Mouse (Mus musculus): Measurements from ENCODE around the gene Cad.

DNA sequence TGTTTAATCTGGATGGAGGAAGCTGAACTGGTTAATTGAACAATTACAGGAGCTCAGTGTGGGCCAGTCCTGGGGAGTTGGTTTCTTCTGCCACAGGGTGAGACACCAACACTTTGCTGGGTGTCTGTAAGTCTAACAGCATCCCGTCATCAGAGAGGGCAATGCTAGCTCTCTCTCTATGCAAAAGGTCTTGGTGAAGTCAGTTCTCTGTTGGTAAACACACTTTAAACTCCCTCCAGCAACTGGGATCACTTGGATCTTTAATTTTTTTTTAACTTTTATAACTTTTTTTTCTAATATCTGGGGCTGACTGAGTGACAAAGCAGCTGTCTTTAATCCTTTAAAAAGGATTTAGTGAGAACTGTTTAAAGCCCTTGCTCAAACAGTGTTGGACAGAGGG, 31.9 kb upstream of the Cad start:
- TF ChIP-seq CTCF (conservative IDR thresholded peaks at IDR 0.05 in 1 of 2, IDR thresholded peaks at IDR 0.05 in 1 of 2; ENCODE audit: low read depth in 2 of 2, low read length in 2 of 2) = no peak
- no peak for TF ChIP-seq EP300 (IDR thresholded peaks at IDR 0.05; ENCODE audit: low read length)
- no peak for TF ChIP-seq BHLHE40 (IDR thresholded peaks at IDR 0.05; ENCODE audit: low read depth, low read length)
- TF ChIP-seq ZC3H11A (IDR thresholded peaks at IDR 0.05; ENCODE audit: low read depth, low read length) = no peak
- no peak for TF ChIP-seq KAT2A (IDR thresholded peaks at IDR 0.05; ENCODE audit: insufficient replicate concordance, low read length)
- TF ChIP-seq NRF1 (IDR thresholded peaks at IDR 0.05; ENCODE audit: low read depth, low read length) = no peak
- no peak for TF ChIP-seq POLR2A (IDR thresholded peaks at IDR 0.05; ENCODE audit: low read depth, low read length)
- TF ChIP-seq HCFC1 (IDR thresholded peaks at IDR 0.05; ENCODE audit: low read depth, low read length) = no peak
- TF ChIP-seq E2F4 (IDR thresholded peaks at IDR 0.05; ENCODE audit: insufficient replicate concordance, low read depth, low read length) = no peak
- TF ChIP-seq CHD2 (IDR thresholded peaks at IDR 0.05; ENCODE audit: low read length) = no peak
- TF ChIP-seq CHD1 (IDR thresholded peaks at IDR 0.05; ENCODE audit: low read depth, low read length) = no peak
- TF ChIP-seq RCOR1 (conservative IDR thresholded peaks at IDR 0.05; ENCODE audit: low read depth, low read length) = no peak
- TF ChIP-seq MAFK (IDR thresholded peaks at IDR 0.05; ENCODE audit: insufficient replicate concordance, low read length) = no peak
- TF ChIP-seq ZNF384 (IDR thresholded peaks at IDR 0.05; ENCODE audit: low read depth, low read length) = no peak

Data from CH12.LX (cell line).